Mouse (Mus musculus): Measurements from ENCODE around the gene BC030867. TPM values are rescaled to one million over a fixed set of nuclear protein-coding genes. Genes with fewer than 3 reads are reported as not detected.

The BC030867 gene
- polyA plus RNA-seq, 1 experiment from 2014 or later, result 33.4 TPM

DNA sequence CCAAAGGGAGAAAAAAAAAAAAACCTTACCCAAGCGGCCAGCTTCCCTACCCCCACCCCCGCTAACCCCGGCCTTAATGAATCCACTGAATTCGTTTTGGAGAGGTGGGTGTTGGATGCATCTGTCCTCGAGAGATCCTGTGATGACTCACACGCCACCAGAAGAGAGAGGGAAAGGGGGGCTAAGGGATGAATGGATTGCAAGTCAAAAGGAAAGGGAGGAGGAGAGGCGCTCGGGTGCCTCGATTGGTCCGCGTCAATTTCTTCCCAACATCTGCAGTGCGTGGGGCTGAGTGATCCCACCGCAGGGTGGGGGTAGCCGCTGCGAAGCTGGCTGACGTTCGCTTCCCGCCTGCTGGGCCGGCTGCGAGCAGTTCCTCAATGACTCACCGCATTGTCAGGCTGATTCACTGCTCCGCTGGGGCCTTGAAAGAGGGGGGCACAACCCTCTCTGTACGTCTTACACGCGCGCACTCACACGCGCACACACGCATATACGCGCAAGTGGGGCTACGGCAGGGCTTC is 3.7 kb upstream of the BC030867 start:
- Histone ChIP-seq H3K4me1 (peaks cover 30% of the 10 kb centered on the region), H3K4me3 (peak overlapping the region; percentile 53), H3K27ac (peak overlapping the region; percentile 66), H3K36me3 (no peaks in the 10 kb centered on the region), H3K9me3 (replicated peaks) (no peaks in the 10 kb centered on the region), H3K27me3 (ENCODE audit: low read depth, poor library complexity, severe bottlenecking) (peaks cover 13% of the 10 kb centered on the region)
- DNase-seq (ENCODE audit: low spot score), result peak; percentile 58
- 3% methylated on average over 32 of the region's 32 CpGs for WGBS

DNA sequence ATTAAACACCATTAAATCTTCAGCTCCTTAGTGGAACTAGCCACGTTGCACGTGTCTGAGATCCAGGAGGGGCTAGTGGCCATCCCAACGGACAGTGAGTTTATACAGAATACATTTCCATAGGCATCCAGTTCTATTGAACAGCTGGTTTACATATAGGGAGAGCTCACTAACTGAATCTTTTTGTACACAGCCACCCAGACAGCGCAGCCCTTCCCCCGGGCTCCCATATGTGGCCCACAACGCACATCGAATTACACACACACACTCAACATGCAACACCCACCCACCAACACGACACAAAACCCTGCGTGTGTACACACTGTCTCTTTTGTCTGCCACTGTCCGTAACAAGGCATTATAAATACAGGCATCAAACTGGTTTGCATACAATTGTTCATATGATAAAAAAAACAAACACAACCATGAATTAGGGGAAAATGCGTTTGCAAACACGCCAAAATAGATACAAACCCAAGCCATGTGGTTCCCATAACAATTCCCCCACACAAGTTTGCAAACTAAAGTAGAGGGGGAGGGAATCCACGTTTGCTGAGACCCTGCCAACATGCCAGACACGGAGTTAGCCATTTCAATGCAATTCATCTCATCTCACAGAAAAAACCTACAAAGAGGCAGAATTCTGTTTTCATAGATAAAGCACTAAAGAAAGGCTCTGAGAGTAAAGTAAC is 3.0 kb upstream of the BC030867 start:
- peak overlapping the region; percentile 66 for H3K27ac ChIP-seq
- WGBS, result 70% methylated on average over 14 of the region's 14 CpGs
- peaks cover 30% of the 10 kb centered on the region for H3K4me1 ChIP-seq
- peaks cover 3% of the 10 kb centered on the region for H3K36me3 ChIP-seq
- no peak for DNase-seq (ENCODE audit: low spot score)
- H3K9me3 ChIP-seq (replicated peaks), result no peaks in the 10 kb centered on the region
- H3K4me3 ChIP-seq, result peak overlapping the region; percentile 53
- H3K27me3 ChIP-seq (ENCODE audit: low read depth, poor library complexity, severe bottlenecking), result peaks cover 13% of the 10 kb centered on the region

DNA sequence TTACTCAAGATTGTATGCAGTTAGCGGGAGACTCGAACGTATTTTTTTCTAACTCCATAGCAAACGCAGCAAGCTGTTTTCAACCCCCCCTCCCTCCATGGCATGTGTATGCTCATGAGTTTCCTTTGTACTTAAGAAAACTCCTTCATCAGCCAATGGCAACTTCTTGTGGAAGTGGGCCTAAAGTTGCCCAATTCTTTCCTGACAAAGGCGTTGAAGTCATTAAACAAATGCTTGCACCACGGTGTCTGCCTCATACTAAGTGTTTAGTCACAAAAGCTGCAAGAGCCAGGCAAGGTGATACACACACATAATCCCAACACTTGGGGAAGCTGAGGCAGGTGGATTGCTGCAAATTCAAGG is 2.4 kb upstream of the BC030867 start:
- H3K27ac ChIP-seq, result no peak overlapping the region
- DNase-seq (ENCODE audit: low spot score), result no peak
- H3K36me3 ChIP-seq, result peaks cover 8% of the 10 kb centered on the region
- H3K4me3 ChIP-seq, result no peak overlapping the region
- H3K9me3 ChIP-seq (replicated peaks), result no peaks in the 10 kb centered on the region
- peaks cover 13% of the 10 kb centered on the region for H3K27me3 ChIP-seq (ENCODE audit: low read depth, poor library complexity, severe bottlenecking)
- WGBS, result 91% methylated on average over 6 of the region's 6 CpGs
- H3K4me1 ChIP-seq, result peaks cover 30% of the 10 kb centered on the region

DNA sequence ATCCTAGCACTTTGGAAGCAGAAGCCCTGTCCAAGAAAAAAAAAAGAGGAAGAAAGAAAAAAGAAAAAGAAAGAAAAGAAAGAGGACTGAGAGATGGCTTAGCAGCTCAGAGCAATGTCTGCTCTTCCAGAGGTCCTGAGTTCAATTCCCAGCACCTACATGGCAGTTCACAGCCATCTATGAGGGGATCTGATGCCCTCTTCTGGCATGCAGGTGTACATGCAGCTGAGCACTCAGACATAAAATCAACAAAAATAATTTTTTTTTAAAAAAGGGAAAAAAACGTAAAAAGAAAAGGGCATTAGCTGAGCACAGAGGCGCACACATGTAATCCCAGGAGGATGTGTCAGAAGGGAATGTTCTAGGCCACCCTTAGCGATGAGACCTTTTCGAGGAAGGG is 1.8 kb upstream of the BC030867 start:
- Histone ChIP-seq H3K4me3 (no peak overlapping the region), H3K4me1 (peaks cover 30% of the 10 kb centered on the region), H3K27ac (no peak overlapping the region), H3K9me3 (replicated peaks) (no peaks in the 10 kb centered on the region), H3K36me3 (peaks cover 15% of the 10 kb centered on the region), H3K27me3 (ENCODE audit: low read depth, poor library complexity, severe bottlenecking) (peaks cover 13% of the 10 kb centered on the region)
- no peak for DNase-seq (ENCODE audit: low spot score)
- 87% methylated on average over 4 of the region's 4 CpGs for WGBS

DNA sequence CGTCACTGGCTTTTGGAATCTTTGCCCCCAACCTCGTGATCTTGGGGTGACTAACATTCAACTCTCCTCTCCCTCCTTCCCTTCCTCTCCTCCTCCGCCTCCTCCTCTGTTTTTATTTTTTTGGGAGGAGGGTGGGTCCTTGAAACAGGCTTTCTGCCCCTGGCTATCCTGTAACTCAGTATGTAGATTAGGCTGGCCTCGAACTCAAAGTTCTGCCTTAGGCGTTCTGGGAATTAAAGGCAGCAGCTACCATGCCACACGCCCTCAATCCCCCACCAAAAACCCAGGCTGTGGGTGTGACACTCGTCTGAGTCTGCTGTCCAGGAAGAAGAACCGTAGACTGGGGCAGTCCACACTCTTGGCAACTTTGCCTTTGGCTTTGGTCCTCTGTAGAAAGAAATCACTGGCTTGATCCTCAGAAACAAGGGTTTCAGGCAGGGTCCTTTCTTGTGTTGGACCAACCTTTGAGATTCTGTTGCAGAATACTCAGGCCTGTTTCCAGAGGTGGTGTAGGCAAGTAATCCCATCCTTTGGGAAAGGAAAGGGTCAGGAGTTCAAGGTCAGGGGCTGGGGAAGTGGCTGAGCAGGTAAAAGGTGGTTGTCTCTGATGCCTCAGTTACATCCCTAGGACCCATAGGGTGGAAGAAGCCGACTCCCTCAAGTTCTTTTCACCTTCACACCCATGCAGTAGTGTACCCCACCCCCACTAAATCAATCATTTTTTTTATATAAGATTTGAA is 839 bp downstream of the BC030867 start:
- WGBS, result 15% methylated on average over 9 of the region's 9 CpGs
- no peak for DNase-seq (ENCODE audit: low spot score)
- H3K27me3 ChIP-seq (ENCODE audit: low read depth, poor library complexity, severe bottlenecking), result peaks cover 8% of the 10 kb centered on the region
- peaks cover 28% of the 10 kb centered on the region for H3K4me1 ChIP-seq
- peak overlapping the region; percentile 89 for H3K27ac ChIP-seq
- peaks cover 39% of the 10 kb centered on the region for H3K36me3 ChIP-seq
- H3K9me3 ChIP-seq (replicated peaks), result no peaks in the 10 kb centered on the region
- peak overlapping the region; percentile 93 for H3K4me3 ChIP-seq

DNA sequence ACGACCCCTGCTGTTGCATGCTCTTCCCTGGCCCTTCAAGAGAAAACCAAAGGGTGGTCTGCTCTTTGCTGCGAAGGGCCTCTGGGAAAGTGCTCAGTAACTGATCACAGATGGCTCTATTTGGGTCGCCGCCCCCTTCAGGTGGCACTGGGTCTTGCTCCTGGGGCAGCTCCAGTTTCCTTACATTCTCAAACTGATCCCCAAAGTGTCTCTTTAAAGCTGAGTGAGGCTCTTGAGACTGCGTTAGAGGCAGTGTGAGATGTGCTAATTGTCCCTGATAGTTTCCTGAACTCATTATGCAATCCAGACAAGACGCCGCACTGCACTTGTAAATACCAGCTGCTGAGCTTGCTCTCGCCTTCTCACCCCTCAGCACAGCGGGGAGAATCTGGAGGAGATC is 8.8 kb downstream of the BC030867 start:
- peaks cover 14% of the 10 kb centered on the region for H3K4me1 ChIP-seq
- peak overlapping the region; percentile 3; the same call in 1 of the 2 replicates for H3K27ac ChIP-seq
- H3K9me3 ChIP-seq (replicated peaks), result no peaks in the 10 kb centered on the region
- H3K27me3 ChIP-seq (ENCODE audit: low read depth, poor library complexity, severe bottlenecking), result no peaks in the 10 kb centered on the region
- no peak overlapping the region for H3K4me3 ChIP-seq
- DNase-seq (ENCODE audit: low spot score), result peak; percentile 58
- 37% methylated on average over 9 of the region's 9 CpGs for WGBS
- H3K36me3 ChIP-seq, result peaks cover 94% of the 10 kb centered on the region

DNA sequence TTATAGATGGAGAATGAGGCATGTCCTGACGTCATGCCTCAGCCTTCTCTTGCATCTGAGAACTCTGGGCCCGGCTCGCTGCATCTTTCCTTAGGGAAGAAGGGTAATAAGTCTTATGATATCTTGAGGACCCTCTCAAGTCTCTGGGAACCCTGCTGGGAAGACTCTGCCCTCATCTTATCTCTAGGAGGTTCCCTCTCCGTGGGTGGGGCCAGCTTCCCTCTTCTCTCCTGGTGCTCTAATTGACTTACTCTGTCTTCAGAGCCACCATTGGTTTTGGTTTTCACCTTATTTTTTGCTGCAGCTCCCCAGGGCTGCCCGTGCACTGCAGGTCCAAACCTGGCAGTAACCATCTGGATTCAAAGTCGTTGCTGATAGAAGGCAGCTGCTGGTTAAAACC is 9.4 kb downstream of the BC030867 start:
- Histone ChIP-seq H3K4me1 (peaks cover 14% of the 10 kb centered on the region), H3K27me3 (ENCODE audit: low read depth, poor library complexity, severe bottlenecking) (no peaks in the 10 kb centered on the region), H3K4me3 (no peak overlapping the region), H3K9me3 (replicated peaks) (no peaks in the 10 kb centered on the region), H3K36me3 (peaks cover 94% of the 10 kb centered on the region), H3K27ac (no peak overlapping the region)
- DNase-seq (ENCODE audit: low spot score), result no peak
- 84% methylated on average over 6 of the region's 6 CpGs for WGBS

DNA sequence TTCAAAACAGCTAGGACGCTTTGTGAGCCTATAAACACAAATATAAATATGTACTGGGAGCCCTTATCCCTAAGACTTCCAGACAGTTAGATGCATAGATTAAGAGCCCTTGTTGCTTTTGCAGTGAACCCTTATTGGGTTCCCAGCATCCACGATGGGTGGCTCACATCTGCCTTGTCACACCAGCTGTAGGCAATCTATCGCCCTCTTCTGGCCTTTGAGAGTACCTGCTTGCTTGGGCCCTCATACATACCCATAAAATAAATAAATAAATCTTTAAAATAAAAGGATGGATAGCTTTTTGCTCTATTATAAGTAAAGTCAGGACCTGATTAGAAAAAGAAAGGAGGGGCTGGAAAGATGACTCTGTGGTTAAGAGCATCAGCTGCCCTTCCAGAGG is 9.8 kb downstream of the BC030867 start:
- H3K27me3 ChIP-seq (ENCODE audit: low read depth, poor library complexity, severe bottlenecking), result no peaks in the 10 kb centered on the region
- peaks cover 94% of the 10 kb centered on the region for H3K36me3 ChIP-seq
- peaks cover 14% of the 10 kb centered on the region for H3K4me1 ChIP-seq
- DNase-seq (ENCODE audit: low spot score), result no peak
- no peak overlapping the region for H3K4me3 ChIP-seq
- no peak overlapping the region for H3K27ac ChIP-seq
- no peaks in the 10 kb centered on the region for H3K9me3 ChIP-seq (replicated peaks)
- WGBS, result 93% methylated on average over 3 of the region's 3 CpGs

DNA sequence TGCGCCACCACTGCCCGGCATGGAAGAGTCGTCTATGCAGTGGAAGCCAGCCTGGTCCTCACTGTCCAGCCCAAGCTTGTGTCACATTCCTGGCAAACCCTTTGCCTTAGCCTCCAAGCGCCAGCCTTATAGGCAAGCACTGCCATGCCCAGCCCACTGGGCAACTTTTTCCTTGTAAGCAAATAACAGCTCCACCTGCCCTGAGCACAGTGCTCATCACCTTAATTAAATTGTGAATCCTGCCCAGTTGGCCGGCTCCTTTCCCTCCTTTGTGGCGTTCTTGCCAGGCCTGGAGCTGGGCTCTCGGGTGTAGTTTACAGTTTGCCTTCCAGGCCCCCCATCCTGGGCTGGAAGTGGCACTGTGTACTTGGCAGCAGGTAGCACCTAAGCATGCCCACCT is 14.5 kb downstream of the BC030867 start:
- H3K9me3 ChIP-seq (replicated peaks), result no peaks in the 10 kb centered on the region
- peaks cover 71% of the 10 kb centered on the region for H3K36me3 ChIP-seq
- no peak overlapping the region for H3K27ac ChIP-seq
- no peaks in the 10 kb centered on the region for H3K27me3 ChIP-seq (ENCODE audit: low read depth, poor library complexity, severe bottlenecking)
- no peak for DNase-seq (ENCODE audit: low spot score)
- H3K4me1 ChIP-seq, result peaks cover 17% of the 10 kb centered on the region
- H3K4me3 ChIP-seq, result no peak overlapping the region
- 89% methylated on average over 7 of the region's 7 CpGs for WGBS

DNA sequence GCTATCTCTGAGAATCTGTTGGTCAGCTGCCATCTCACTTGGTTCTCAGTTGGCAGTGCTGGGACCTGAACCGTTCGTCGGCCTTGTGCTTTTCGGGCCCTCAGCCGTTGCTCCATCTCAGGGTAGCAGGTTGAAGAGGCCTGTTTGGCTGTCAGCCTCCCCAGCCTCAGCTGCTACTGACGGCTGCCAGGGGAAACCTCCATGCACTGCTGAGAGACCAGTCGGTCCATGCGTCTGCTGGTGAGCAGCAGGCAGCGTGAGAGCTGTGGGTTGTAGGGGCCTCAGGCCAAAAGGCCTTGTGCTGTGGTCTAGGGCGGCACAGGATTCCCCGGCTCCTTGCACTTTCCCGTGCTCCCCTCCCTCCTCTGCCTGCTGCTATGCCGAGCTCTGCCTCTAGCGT is 17.1 kb downstream of the BC030867 start:
- peaks cover 47% of the 10 kb centered on the region for H3K36me3 ChIP-seq
- DNase-seq (ENCODE audit: low spot score), result no peak
- H3K9me3 ChIP-seq (replicated peaks), result no peaks in the 10 kb centered on the region
- H3K4me3 ChIP-seq, result no peak overlapping the region
- 0 out of 2 replicates have a peak overlapping the region, but pooled peaks have one; percentile 11 for H3K27ac ChIP-seq
- no peaks in the 10 kb centered on the region for H3K27me3 ChIP-seq (ENCODE audit: low read depth, poor library complexity, severe bottlenecking)
- H3K4me1 ChIP-seq, result peaks cover 17% of the 10 kb centered on the region
- 65% methylated on average over 14 of the region's 14 CpGs for WGBS

DNA sequence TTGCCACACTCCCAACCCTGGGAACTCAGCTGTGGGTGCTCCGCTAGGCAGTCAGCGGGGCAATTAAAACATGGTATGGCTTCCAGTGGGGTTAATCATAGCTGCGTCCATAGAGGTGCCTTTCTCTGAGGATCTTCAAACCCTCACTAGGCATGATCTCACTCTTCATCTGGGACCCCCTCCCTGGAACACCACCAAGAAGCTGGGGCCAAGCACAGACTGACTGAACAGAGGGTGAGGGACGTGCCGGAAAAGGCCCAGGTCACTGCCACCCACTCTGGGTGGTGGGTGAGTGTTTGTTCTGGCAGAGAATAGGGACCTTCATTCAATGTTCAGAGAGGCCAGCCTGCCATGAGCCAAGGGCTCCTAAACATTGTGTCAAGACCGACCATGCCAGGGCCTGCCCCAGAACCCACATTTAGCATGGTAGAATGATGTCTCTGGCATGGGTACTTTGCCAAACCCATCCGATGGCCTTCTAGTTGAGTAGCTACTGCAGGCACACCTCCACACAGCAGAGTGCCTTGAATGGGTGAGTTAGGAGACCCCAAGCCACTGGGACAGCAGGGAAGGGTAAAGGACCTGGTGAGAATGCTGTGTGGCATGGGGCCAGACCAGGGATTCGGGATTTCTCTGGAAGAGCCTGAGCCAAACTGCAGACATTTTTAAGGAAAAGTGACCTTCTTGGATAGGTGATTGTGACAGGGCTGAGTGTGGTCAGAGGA is 18.1 kb downstream of the BC030867 start:
- Histone ChIP-seq H3K4me3 (peak overlapping the region; percentile 9; the same call in 1 of the 2 replicates), H3K27ac (peak overlapping the region; percentile 54; the same call in 1 of the 2 replicates), H3K27me3 (ENCODE audit: low read depth, poor library complexity, severe bottlenecking) (no peaks in the 10 kb centered on the region), H3K9me3 (replicated peaks) (no peaks in the 10 kb centered on the region), H3K36me3 (peaks cover 38% of the 10 kb centered on the region), H3K4me1 (peaks cover 17% of the 10 kb centered on the region)
- WGBS, result 91% methylated on average over 8 of the region's 8 CpGs
- no peak for DNase-seq (ENCODE audit: low spot score)

DNA sequence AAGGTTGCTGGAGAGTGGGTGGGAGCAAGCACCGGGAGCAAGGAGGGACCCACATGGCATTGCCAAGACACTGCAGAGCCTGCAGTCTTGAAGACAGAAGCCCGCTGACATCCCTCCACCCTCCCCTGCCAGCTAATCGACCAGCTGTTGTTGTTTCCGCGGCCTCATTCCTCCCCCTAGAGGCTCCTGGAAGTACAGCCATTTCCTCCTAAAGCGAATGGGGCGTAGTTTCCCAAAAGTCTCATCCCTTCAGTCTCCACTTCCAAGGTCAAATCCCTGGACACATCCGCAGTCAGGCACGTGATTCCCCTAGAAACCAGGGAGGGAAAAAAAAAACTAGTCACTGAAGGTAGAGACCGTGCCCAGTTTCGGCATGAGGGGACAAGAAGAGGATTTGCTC is 18.8 kb downstream of the BC030867 start:
- Histone ChIP-seq H3K27me3 (ENCODE audit: low read depth, poor library complexity, severe bottlenecking) (0 out of 2 replicates have a peak, but pooled peaks cover 4% of the 10 kb centered on the region), H3K36me3 (peaks cover 31% of the 10 kb centered on the region), H3K4me3 (peak overlapping the region; percentile 9; the same call in 1 of the 2 replicates), H3K4me1 (peaks cover 17% of the 10 kb centered on the region), H3K9me3 (replicated peaks) (no peaks in the 10 kb centered on the region), H3K27ac (peak overlapping the region; percentile 54)
- peak; percentile 79 for DNase-seq (ENCODE audit: low spot score)
- 11% methylated on average over 11 of the region's 11 CpGs for WGBS
